Mouse (Mus musculus): ENCODE data around the gene Rpn1. TPM values are rescaled to one million over a fixed set of nuclear protein-coding genes. Genes with fewer than 3 reads are reported as not detected.

The Rpn1 gene
- polyA plus RNA-seq, 1 experiment from 2014 or later, result 440 TPM

GRCm38 (mm10) chr6:88146576-88146975, 62.3 kb downstream of the Rpn1 start:
- ATAC-seq (ENCODE audit: insufficient read depth) (no peak), DNase-seq (no peak)
- Histone ChIP-seq H3K27ac (ENCODE audit: low read depth) (no peak overlapping the region), H3K27me3 (ENCODE audit: insufficient read depth, low read length) (no peaks in the 10 kb centered on the region), H3K4me1 (ENCODE audit: insufficient read depth) (peaks cover 4% of the 10 kb centered on the region; the same call in 1 of the 2 replicates), H3K4me3 (ENCODE audit: low read depth, low read length) (no peak overlapping the region), H3K9ac (no peak overlapping the region), H3K4me2 (no peak overlapping the region), H3K36me3 (ENCODE audit: insufficient read depth) (no peaks in the 10 kb centered on the region), H3K9me3 (ENCODE audit: low read depth, low read length) (no peaks in the 10 kb centered on the region)
- 78% methylated on average over 8 of the region's 8 CpGs for WGBS
- no peak for TF ChIP-seq CTCF (IDR thresholded peaks at IDR 0.05; ENCODE audit: low read depth)

GRCm38 (mm10) chr6:88147411-88148003, 63.2 kb downstream of the Rpn1 start:
- no peaks in the 10 kb centered on the region for H3K27me3 ChIP-seq (ENCODE audit: insufficient read depth, low read length)
- H3K9ac ChIP-seq, result no peak overlapping the region
- no peak for TF ChIP-seq CTCF (IDR thresholded peaks at IDR 0.05; ENCODE audit: low read depth)
- peak overlapping the region; percentile 46; the same call in 1 of the 2 replicates for H3K27ac ChIP-seq (ENCODE audit: low read depth)
- peaks cover 4% of the 10 kb centered on the region; the same call in 1 of the 2 replicates for H3K4me1 ChIP-seq (ENCODE audit: insufficient read depth)
- H3K9me3 ChIP-seq (ENCODE audit: low read depth, low read length), result no peaks in the 10 kb centered on the region
- no peak overlapping the region for H3K4me3 ChIP-seq (ENCODE audit: low read depth, low read length)
- DNase-seq (peak; percentile 72), ATAC-seq (ENCODE audit: insufficient read depth) (peak; percentile 56; the same call in 1 of the 2 replicates)
- 59% methylated on average over 16 of the region's 16 CpGs for WGBS
- no peak overlapping the region for H3K4me2 ChIP-seq
- no peaks in the 10 kb centered on the region for H3K36me3 ChIP-seq (ENCODE audit: insufficient read depth)

GRCm38 (mm10) chr6:88151335-88151734, 67.1 kb downstream of the Rpn1 start:
- no peak overlapping the region for H3K4me3 ChIP-seq (ENCODE audit: low read depth, low read length)
- H3K9me3 ChIP-seq (ENCODE audit: low read depth, low read length), result no peaks in the 10 kb centered on the region
- H3K36me3 ChIP-seq (ENCODE audit: insufficient read depth), result no peaks in the 10 kb centered on the region
- WGBS, result 64% methylated on average over 4 of the region's 4 CpGs
- no peak for DNase-seq
- no peak overlapping the region for H3K9ac ChIP-seq
- ATAC-seq (ENCODE audit: insufficient read depth), result no peak
- peak; percentile 39; the same call in 1 of the 2 replicates for TF ChIP-seq CTCF (IDR thresholded peaks at IDR 0.05; ENCODE audit: low read depth)
- peaks cover 4% of the 10 kb centered on the region; the same call in 1 of the 2 replicates for H3K4me1 ChIP-seq (ENCODE audit: insufficient read depth)
- no peak overlapping the region for H3K27ac ChIP-seq (ENCODE audit: low read depth)
- H3K4me2 ChIP-seq, result no peak overlapping the region
- no peaks in the 10 kb centered on the region for H3K27me3 ChIP-seq (ENCODE audit: insufficient read depth, low read length)

GRCm38 (mm10) chr6:88152127-88152705, 67.9 kb downstream of the Rpn1 start:
- peak overlapping the region; percentile 13; the same call in 1 of the 2 replicates for H3K4me2 ChIP-seq
- H3K36me3 ChIP-seq (ENCODE audit: insufficient read depth), result no peaks in the 10 kb centered on the region
- peaks cover 1% of the 10 kb centered on the region; the same call in 1 of the 2 replicates for H3K4me1 ChIP-seq (ENCODE audit: insufficient read depth)

GRCm38 (mm10) chr6:88152979-88153378, 68.7 kb downstream of the Rpn1 start:
- H3K4me1 ChIP-seq (ENCODE audit: insufficient read depth), result no peaks in the 10 kb centered on the region
- no peak for TF ChIP-seq CTCF (IDR thresholded peaks at IDR 0.05; ENCODE audit: low read depth)
- no peak for ATAC-seq (ENCODE audit: insufficient read depth)
- H3K4me3 ChIP-seq (ENCODE audit: low read depth, low read length), result no peak overlapping the region
- H3K36me3 ChIP-seq (ENCODE audit: insufficient read depth), result no peaks in the 10 kb centered on the region
- H3K27ac ChIP-seq (ENCODE audit: low read depth), result no peak overlapping the region
- H3K27me3 ChIP-seq (ENCODE audit: insufficient read depth, low read length), result no peaks in the 10 kb centered on the region
- no peak overlapping the region for H3K4me2 ChIP-seq
- whole genome bisulfite sequencing, result 67% methylated on average over 6 of the region's 6 CpGs
- H3K9me3 ChIP-seq (ENCODE audit: low read depth, low read length), result no peaks in the 10 kb centered on the region
- no peak for DNase-seq
- H3K9ac ChIP-seq, result no peak overlapping the region

More at GRCm38 (mm10) chr6:88152127-88152705, 67.9 kb downstream of the Rpn1 start:
- ATAC-seq (ENCODE audit: insufficient read depth), result peak; percentile 73
- Histone ChIP-seq H3K27me3 (ENCODE audit: insufficient read depth, low read length) (no peaks in the 10 kb centered on the region), H3K27ac (ENCODE audit: low read depth) (peak overlapping the region; percentile 19; the same call in 1 of the 2 replicates), H3K9me3 (ENCODE audit: low read depth, low read length) (no peaks in the 10 kb centered on the region), H3K9ac (no peak overlapping the region), H3K4me3 (ENCODE audit: low read depth, low read length) (no peak overlapping the region)
- no peak for TF ChIP-seq CTCF (IDR thresholded peaks at IDR 0.05; ENCODE audit: low read depth)
- WGBS, result 59% methylated on average over 14 of the region's 14 CpGs
- peak; percentile 68 for DNase-seq

Small RNA genes within 50 kb of the gene (microRNA-seq; reads per million reads assigned to microRNA genes)
- not detected for gene Mir6376 (ENCODE audit: borderline number of aligned reads)

Other genes starting within 250 kb of the Rpn1 start
- gene Gm45140, start 248.7 kb upstream of the Rpn1 start, polyA plus RNA-seq (2014; fragmentation: Nextera tagmentation; extraction: Ambion mirVana), result 3.3 and 5.0 TPM in 2 replicates
- 50.8 and 52.9 TPM in 2 replicates for gene Isy1, start 245.7 kb upstream of the Rpn1 start, polyA plus RNA-seq (2014; fragmentation: Nextera tagmentation; extraction: Ambion mirVana)
- gene Cnbp, start 233.4 kb upstream of the Rpn1 start, polyA plus RNA-seq (2014; fragmentation: Nextera tagmentation; extraction: Ambion mirVana), result 1,237 and 1,257 TPM in 2 replicates
- gene Copg1, start 196.7 kb upstream of the Rpn1 start, polyA plus RNA-seq (2014; fragmentation: Nextera tagmentation; extraction: Ambion mirVana), result 177 TPM in 2 replicates
- gene Hmces, start 170.5 kb upstream of the Rpn1 start, polyA plus RNA-seq (2014; fragmentation: Nextera tagmentation; extraction: Ambion mirVana), result 55.3 and 59.2 TPM in 2 replicates
- gene H1fx, start 102.8 kb upstream of the Rpn1 start, polyA plus RNA-seq (2014; fragmentation: Nextera tagmentation; extraction: Ambion mirVana), result 62.9 and 74.4 TPM in 2 replicates
- 216 and 218 TPM in 2 replicates for gene Rab7, start 39.2 kb upstream of the Rpn1 start, polyA plus RNA-seq (2014; fragmentation: Nextera tagmentation; extraction: Ambion mirVana)
- 13.8 and 14.6 TPM in 2 replicates for gene Gata2, start 109.4 kb downstream of the Rpn1 start, polyA plus RNA-seq (2014; fragmentation: Nextera tagmentation; extraction: Ambion mirVana)
- gene Dnajb8, start 137.8 kb downstream of the Rpn1 start, polyA plus RNA-seq (2014; fragmentation: Nextera tagmentation; extraction: Ambion mirVana), result not detected in 2 replicates